Mouse (Mus musculus) large intestine, adult 2 months (tissue): ENCODE results near the gene Meaf6. TPM values are rescaled to one million over a fixed set of nuclear protein-coding genes. Genes with fewer than 3 reads are reported as not detected.

Experiments used
- DNase-seq: peaks from one replicate; pipeline ENCODE4 v3.0.0-alpha.2; 2012; ENCODE audit warnings: low read depth, low spot score
- WGBS: fragments of 180-500 bp; shearing (Covaris S2); methylation state at CpG from one replicate; pipeline ENCODE4 v1.1.7; 2018; 5-methylcytosine and 5-hydroxymethylcytosine counted together
- polyA plus RNA-seq: library from polyadenylated mRNA; depleted of rRNA; stranded (reverse); fragments of >200 nt; gene quantifications from 2 replicates; pipeline ENCODE4 v1.2.3, GENCODE M21; 2012; rRNA removed

Meaf6 gene
- 12.1 and 15.8 TPM in 2 replicates for polyA plus RNA-seq

GRCm38 (mm10) chr4:125084403-125085345 is at the start of gene Meaf6:
Meaf6 (plus strand) TSS chr4:125085134.
- peak; percentile 47 for DNase-seq
- 1% methylated on average over 63 of the region's 63 CpGs for WGBS

GRCm38 (mm10) chr4:125044454-125044853 is 40.5 kb upstream of the Meaf6 start:
- 84% methylated on average over 7 of the region's 7 CpGs for WGBS
- DNase-seq, result no peak

GRCm38 (mm10) chr4:125055385-125055784 is 29.5 kb upstream of the Meaf6 start:
- no peak for DNase-seq
- WGBS, result 81% methylated on average over 9 of the region's 9 CpGs

GRCm38 (mm10) chr4:125056476-125056875 is 28.5 kb upstream of the Meaf6 start:
- WGBS, result 93% methylated on average over 4 of the region's 4 CpGs
- DNase-seq, result no peak

GRCm38 (mm10) chr4:125057273-125057672 is 27.7 kb upstream of the Meaf6 start:
- WGBS, result 52% methylated on average over 3 of the region's 3 CpGs
- no peak for DNase-seq

- 32% methylated on average over 5 of the region's 5 CpGs for WGBS
Observed at GRCm38 (mm10) chr4:125058033-125058432, 26.9 kb upstream of the Meaf6 start.

GRCm38 (mm10) chr4:125059025-125059424 is 25.9 kb upstream of the Meaf6 start:
- no peak for DNase-seq

More at GRCm38 (mm10) chr4:125058033-125058432, 26.9 kb upstream of the Meaf6 start:
- DNase-seq, result no peak

GRCm38 (mm10) chr4:125063829-125064228 is 21.1 kb upstream of the Meaf6 start:
- 48% methylated on average over 8 of the region's 8 CpGs for WGBS
- DNase-seq, result no peak

More at GRCm38 (mm10) chr4:125059025-125059424, 25.9 kb upstream of the Meaf6 start:
- 5% methylated on average over 8 of the region's 8 CpGs for WGBS

GRCm38 (mm10) chr4:125065517-125066307 is 19.2 kb upstream of the Meaf6 start, which contains the start of gene Dnali1:
Dnali1 (minus strand) TSS chr4:125065703.
- DNase-seq, result no peak
- 1% methylated on average over 26 of the region's 26 CpGs for WGBS

GRCm38 (mm10) chr4:125066490-125067370 is 18.2 kb upstream of the Meaf6 start, which contains the start of gene Snip1:
Snip1 (plus strand) TSS chr4:125066672.
- under 1% methylated on average over 78 of the region's 78 CpGs for WGBS
- peak; percentile 84 for DNase-seq

- WGBS, result 65% methylated on average over 2 of the region's 2 CpGs
- no peak for DNase-seq
Observed at GRCm38 (mm10) chr4:125077700-125078099, 7.2 kb upstream of the Meaf6 start.

- DNase-seq, result no peak
- WGBS, result 39% methylated on average over 2 of the region's 2 CpGs
Observed at GRCm38 (mm10) chr4:125078698-125079097, 6.2 kb upstream of the Meaf6 start.

GRCm38 (mm10) chr4:125085346-125085841 is 460 bp downstream of the Meaf6 start:
- no peak for DNase-seq
- WGBS, result under 1% methylated on average over 45 of the region's 45 CpGs

GRCm38 (mm10) chr4:125093031-125093430 is 8.1 kb downstream of the Meaf6 start:
- no peak for DNase-seq
- WGBS, result 85% methylated on average over 5 of the region's 5 CpGs

GRCm38 (mm10) chr4:125096066-125096465 is 11.1 kb downstream of the Meaf6 start:
- no peak for DNase-seq
- WGBS, result 72% methylated on average over 5 of the region's 5 CpGs

- 84% methylated on average over 4 of the region's 4 CpGs for WGBS
- DNase-seq, result no peak
Observed at GRCm38 (mm10) chr4:125097412-125097811, 12.5 kb downstream of the Meaf6 start.

GRCm38 (mm10) chr4:125099458-125099857 is 14.5 kb downstream of the Meaf6 start:
- DNase-seq, result no peak

GRCm38 (mm10) chr4:125101334-125101733 is 16.4 kb downstream of the Meaf6 start:
- 88% methylated on average over 13 of the region's 13 CpGs for WGBS
- no peak for DNase-seq

More at GRCm38 (mm10) chr4:125099458-125099857, 14.5 kb downstream of the Meaf6 start:
- WGBS, result 8% methylated on average over 8 of the region's 8 CpGs

GRCm38 (mm10) chr4:125105354-125105753 is 20.4 kb downstream of the Meaf6 start:
- 93% methylated on average over 9 of the region's 9 CpGs for WGBS
- DNase-seq, result no peak
